Mouse (Mus musculus): ENCODE measurements at regions not wholly inside any gene's neighbourhood (a gene's known extent, or its start where the extent isn't known, plus 50 kb on each side); places are given as distances from the start of the nearest gene placed in this dataset.

DNA sequence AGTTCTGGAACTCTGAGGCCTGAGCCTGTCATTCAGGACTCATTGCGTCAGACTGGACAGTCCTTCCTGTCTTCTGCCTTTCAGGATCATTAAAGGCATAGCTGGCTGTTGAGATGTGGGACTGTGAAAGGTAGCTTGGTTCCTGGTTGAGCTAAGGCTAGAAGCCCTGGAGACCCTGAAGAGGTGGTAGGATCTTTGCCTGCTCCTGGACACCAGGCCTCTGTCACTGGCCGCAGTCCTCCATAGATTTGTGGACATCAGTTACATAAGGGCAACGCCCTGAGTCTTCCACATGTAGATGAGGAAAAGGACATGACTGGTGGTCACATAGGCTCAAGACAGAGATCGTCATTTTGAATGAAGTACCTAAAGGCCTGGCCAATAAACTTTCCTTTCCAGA is 127.9 kb downstream of the Opa1 start:
- CTCF ChIA-PET = no interaction called here

DNA sequence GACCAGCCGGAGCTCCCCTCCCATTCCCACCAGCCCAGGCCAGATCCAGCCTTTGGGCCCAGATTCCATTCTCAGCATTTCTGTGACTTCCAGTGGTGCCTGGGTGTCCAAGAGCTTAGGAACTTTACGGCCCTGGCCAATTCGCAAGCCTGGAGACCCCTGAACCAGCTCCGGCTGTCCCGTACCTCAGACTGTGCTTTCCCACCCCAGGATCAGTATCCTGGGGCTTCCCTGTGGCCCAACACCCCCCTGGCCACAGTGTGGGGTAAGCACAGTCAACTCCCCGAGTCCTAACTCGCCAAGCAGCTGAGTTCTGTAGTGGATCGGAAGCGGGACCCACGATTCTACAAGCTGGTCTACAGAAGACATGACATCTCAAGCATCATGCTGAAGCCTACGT is 128.5 kb downstream of the Opa1 start:
- CTCF ChIA-PET = no interaction called here

DNA sequence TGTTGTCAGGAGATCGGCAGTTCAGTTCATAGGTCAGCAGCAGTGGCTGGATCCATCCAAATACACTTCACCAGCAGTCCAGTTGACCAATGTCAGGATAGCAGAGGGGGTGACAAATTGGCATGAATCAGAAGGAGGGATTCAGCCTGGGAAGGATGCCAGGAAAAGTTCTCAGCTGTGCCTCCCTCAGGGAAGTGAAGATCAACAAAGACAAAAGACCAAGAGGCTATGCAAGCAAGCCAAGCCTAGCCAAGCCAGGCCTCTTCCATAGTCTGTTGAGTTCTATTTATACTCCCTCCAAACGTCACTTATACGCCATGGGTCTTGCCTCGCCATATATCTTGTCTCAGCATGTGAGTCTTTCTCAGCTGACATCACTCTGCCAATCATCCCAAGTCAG is 129.9 kb downstream of the Opa1 start:
- CTCF ChIA-PET = interaction anchor here (0.7 kb wide), 1 partner anchor 1808 kb away, joined by 6 read pairs; no protein-coding TSS in a partner anchor

DNA sequence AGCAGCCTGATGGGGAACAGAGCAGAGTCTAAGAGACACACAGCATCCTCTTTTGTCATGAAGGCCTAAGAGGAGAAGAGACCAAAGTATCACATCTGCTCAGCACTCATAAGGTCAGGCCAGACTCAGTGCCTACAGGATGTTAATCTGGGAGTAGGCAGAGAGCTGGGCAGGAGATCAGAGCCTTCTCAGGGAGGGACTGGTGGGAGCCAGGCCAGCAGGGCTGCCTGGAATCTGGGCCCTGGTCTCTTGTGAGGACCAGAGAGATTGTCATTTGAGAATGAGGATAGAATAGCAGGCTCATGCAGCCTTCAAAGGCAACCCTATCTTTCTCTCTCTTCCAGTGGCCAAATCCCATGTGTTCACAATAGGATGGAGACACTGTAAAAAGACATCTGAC is 132.3 kb downstream of the Opa1 start:
- CTCF ChIA-PET = no interaction called here

DNA sequence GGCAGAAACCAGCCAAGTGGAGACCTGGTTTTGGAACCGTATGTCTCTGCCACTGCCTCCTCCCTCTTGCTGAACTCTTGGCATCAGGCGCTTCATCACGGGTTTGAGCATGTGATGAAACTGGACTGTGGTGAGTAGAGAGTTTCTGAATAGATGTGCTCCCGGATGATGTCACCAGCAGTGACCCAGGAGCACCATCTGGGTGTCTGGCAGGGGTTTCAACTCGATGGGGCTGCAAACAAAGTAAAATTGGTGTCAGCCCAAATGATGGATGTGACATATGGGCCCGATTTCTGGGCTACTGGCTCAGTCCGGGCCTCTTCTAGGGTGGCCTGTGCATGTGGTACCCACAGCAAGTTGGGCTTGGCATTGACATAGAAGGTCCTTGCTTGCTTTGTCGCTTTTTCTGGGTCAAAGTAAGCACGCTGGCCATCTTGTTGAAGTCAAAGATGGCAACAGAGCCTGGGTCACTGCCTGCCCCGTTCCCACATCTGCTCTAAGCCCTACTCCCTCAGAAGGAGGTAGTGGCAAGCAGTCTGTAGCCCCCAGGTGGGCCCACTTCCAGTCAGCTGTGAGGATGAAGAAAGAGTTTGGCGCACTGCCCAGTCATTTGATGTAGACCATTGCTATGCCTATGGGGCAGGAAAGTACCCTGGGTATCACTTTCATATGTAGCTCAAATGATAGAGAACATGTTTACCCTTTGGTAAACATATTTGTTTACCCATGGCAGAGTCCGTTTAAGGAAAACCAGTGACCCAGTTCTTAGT is 133.0 kb downstream of the Opa1 start:
- CTCF ChIA-PET = no interaction called here

DNA sequence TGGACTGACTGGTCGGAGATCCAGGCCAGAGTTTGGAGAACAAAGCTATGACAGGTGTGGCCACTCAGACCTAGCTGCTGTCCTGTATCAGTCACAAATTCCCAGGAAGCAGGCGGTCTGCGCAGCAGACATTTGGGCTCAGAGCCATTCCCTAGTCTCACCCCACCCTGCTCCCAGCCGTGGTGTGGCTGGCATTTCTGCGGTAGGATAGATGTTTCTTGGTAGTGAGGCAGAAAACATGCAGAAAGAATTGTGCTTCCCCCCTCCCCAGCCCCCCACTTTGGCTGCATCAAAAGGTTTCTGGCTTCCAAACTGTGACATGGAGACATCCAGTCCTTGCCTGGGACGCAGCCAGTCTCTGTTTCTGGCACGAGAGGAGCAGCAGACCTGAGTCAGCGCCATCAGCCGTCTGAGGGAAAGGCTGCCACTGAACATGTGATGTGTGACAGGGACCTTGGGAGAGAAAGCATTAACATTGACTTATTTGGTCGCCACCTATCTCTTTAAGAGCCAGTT is 135.5 kb downstream of the Opa1 start:
- CTCF ChIA-PET = no interaction called here

DNA sequence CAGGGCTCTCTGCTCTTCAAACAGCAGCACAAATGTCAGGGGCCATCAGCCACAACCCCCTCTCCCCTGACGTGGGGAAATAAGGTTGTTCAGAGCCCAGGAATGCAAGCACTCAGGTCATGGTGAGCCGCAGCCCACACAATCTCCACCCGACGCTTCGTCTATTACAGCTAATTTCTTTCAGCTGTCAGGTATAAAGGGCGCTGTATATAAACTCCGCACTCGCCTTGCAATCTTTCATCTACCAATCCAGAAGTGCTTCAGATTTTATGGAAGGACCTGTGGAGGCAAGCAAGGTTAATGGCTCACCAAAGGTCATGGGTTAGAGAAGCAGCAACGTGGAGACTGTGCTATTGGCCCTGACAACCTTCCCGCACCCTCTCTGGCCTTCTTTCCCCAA is 139.8 kb downstream of the Opa1 start:
- CTCF ChIA-PET = no interaction called here

DNA sequence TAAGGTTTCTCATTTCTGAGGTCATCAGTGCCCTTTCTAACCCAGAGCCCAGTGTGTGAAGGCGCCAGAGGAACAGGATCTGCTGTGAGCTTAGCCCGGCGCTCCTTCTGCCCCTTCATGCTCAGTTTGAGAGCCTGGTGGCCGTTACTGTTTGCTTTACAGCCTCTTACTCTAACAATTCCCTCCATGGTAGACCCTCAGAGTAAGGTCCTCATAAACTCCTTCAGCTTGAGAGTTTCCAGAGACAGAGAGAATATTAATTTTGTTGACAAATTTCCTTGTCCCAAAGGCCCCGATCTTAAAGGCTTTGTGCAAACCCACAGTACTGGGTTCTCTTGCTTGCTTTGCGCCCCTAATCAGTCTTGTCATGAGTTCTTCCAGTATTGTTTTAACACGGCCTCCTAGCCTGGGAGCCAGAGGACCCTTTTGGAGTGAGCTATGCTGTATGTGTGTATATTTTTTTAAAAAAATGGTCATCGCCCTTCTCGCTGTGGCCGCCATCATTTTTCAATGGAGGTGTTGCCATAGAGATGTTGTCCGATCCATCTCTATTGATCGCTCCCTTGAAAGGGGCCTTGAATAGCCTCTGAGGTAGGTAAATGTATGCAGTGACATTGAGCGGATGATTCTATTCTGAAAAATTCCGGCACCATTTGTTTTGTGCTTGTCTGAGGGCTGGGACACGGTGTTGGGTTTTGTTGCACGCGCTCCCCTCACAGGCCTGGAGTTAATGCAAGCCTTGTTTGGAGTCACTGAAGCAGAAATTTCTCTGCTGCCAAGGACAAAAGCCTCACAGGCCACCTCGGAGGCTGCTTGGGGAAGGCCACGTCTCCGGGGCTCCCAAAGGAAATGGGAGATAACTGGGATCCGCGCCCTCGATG is 140.7 kb downstream of the Opa1 start:
- CTCF ChIA-PET = no interaction called here

DNA sequence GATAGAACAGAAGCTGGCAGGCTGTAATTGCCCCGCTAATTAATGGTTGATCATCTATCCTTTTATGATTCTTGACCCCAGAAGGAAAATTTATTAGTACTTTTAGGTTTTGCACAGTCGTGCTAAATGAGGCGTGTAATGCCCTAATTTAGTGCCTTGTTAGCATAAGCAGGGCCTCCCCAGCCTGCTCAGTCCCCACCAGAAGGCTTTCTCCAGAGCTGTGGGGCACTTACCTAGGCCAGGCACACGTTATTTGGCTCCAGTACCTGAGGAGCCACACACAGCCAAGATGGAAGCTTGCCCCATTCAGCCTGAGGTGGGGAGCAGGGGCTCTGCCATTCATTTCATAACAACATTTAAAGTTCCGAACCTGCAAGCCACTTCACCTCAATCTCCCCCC is 146.0 kb downstream of the Opa1 start:
- CTCF ChIA-PET = no interaction called here

DNA sequence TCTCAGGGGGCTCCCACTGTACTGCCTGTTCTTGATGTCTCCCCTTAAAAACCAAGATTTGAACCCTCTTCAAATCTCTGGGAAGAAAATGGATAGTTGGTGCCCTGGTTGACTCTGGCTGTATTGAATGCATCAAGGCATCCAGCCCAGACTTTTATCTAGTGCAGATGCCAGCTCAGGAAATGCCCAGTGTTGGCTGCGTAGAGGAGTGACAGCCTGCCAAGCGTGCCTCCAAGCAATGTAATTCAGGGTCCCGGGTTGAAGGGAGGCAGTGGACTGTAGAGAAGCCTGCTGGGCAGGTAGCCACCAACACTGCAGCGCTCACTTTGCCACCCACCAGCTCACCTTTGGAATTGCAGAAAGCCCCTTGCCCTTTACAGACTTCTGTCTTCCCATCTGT is 146.4 kb downstream of the Opa1 start:
- CTCF ChIA-PET = interaction anchor here (0.6 kb wide), 1 partner anchor 509 kb away, joined by 5 read pairs; no protein-coding TSS in a partner anchor

DNA sequence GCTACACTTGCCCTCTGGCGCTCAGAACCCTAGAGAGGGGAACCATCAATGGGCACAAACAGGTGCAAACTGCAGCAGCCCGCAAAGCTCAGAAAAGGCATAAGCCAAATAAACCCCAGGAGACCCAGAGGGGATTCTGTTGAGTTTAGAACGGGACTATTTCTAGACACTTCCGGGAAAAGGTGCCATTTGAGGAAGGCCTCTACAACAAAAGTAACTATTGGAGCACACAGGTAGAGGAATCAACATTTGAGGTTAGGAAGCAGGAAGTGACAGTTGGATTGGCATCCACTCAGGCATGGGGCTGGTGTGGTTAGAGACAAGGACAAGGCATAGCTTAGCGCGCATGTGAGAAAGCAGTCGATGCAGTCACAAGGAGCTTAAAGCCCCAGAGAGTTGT is 148.3 kb downstream of the Opa1 start:
- CTCF ChIA-PET = interaction anchor here (0.6 kb wide), 1 partner anchor 486 kb away, joined by 6 read pairs; no protein-coding TSS in a partner anchor

DNA sequence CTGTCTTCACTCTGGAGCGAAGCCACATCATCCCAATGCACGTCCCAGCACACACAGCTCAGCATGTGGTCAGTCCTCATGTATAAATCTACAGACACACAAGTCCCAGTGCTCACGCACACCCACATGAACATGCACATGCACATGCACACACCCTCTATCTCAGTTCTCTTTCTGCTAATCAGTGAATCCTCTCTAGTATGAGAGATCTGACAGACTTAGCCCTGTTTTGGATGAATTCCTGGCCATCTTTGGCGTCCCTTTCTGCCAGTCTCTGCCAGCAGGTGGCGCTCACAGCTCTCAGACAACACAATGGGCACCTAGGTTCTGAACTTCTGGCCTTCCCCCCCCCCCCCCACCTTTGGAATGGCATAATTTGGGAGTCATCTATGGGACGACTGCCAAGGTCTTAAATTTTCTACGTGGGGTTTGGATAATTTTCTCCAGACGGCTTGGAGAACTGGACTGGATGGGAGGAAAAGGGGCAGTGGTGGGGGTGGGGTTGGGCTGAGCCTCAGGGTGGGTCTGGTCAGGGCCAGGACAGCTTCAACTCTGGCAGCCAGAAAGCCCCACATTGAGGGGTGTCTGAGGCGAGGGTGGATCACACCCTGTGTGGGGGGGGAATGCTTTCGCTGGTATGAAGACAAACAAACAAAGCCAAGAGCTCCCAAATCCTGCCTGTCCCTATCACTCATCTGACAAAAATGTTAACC is 149.8 kb downstream of the Opa1 start:
- CTCF ChIA-PET = interaction anchor here (0.6 to 1.4 kb wide), 5 partner anchors 99 to 672 kb away, joined by 3 to 10 read pairs (median 4); no protein-coding TSS in a partner anchor

DNA sequence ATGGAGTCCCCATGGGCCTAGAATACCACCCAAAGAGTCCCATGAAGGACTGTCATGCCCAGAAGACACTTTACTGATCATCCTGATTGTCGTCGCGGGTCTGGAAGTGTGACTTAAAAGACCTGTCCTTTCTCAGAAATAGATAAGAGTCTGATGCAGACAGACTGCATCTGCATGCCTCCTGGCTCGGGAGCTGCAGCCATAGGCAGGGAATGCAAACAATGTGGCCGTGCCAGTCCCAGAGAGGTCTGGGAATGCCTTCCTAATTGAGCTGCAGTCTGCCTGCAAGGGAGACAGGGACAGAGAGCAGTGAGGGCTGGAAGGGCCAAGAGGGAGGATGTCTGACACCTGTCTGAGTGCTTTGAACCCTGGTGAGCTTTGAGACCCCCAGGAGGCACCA is 150.9 kb downstream of the Opa1 start:
- CTCF ChIA-PET = no interaction called here

DNA sequence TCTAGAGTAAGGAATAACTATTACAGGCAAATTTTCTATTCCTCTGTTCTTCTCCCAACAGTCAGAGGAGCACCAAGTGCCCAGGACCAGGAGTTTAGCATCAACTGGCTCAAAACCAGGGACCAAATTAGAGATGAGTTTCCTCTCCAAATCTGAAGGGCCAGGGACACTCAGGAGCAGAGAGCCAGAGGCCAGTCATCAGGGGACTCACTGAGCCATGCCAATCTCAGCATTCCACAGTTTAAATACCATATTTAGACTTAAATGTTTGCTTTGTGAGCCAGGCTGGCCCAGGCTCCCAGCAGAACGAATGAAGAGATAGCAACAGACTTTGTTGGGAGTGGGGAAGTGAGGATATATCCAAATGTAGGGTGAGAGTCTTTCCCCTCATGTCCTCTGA is 153.8 kb downstream of the Opa1 start:
- CTCF ChIA-PET = no interaction called here

DNA sequence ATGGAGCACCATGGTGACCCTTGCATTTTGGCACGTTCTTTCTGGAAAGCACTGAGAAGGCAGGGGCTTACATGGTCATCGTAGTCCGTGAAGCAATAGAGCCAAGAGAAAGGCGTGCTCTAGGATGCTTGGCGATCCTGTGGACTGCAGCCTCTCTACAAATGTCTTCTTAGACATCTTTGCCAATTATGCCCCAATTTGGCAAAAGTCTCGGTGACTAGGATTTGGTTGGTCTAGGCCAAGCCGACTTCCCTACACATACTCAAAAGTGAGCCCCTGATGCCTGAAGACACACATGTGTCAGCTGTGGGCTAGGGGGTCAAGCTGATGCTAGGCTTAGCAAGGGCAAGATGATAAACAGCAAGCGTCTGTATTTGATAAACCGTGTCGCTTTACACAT is 154.7 kb downstream of the Opa1 start:
- CTCF ChIA-PET = no interaction called here

DNA sequence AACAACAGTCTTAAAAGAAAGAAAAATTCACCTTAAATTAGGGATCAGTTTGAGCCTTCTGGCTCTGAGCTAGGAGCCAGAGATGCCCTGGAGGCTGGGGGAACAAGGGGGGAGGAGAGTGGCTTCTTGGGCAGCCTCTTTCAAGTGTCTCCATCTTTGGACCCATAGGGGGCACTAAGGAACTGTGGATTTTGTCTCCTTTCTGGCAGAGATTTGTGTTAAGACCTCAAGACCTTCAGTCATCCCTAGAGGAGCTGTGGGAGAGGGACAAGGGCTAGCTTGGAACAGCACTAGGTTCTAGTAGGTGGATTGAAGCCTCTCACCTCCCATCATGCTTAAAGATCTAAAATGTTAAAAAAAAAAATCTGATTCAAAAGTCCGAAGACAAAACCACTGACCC is 155.2 kb downstream of the Opa1 start:
- CTCF ChIA-PET = no interaction called here

DNA sequence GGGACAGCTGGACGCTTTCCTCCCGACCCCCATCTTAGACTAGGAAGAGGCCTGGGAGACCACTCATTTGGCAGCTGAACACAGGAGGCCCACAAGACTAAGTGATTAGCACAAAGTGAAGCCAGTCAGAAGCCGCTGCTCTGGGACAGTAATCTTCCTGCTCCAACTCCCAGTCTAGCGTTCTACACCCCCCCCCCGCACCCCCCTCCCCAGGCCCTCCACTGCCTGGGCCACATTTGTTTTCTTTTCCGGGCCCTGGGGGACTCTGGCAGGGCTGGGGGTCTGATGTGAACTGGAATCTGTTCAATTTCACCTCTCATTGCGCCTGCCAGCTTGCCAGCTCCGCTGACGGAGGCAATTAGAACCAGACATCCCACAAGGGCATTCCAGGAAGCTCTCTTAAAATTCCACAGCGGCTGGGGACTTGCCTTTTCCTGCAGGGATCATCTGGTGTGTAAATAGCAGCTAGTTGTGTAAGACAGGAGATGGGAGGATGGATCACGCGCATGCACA is 155.7 kb downstream of the Opa1 start:
- CTCF ChIA-PET = interaction anchor here (0.8 kb wide), 1 partner anchor 300 kb away, joined by 8 read pairs; no protein-coding TSS in a partner anchor

DNA sequence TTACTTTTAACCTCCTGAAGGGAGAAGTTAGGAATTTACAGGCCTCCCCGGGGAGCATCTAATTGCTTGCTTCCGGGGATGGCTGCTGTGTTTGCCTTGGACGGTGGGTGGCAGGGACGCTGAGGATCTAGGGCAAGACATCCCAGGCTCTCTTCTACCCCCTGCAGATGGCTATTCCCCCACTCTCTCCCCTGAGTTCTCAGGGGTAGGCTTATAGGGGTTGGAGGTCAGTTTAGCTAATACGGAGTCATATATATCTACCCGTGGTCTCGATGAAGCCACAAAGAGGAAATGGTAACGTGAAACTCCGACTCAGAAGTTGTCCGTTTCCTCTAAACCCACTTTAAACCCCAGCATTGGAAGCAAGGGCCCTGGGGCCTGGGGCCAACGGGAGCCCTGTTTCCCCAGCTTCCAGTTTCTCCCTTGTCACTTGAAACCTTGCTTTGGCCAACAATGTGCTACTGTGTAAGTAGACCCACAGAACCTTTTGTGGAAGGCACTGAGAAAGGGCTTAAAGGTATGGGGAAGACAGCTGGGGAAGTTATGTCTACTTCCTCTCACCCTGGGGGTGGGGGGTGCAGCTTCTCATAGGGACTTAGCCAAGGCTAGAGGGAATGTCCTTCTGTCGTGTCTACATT is 156.4 kb downstream of the Opa1 start:
- CTCF ChIA-PET = interaction anchor here (0.8 kb wide), 1 partner anchor 300 kb away, joined by 8 read pairs; no protein-coding TSS in a partner anchor

DNA sequence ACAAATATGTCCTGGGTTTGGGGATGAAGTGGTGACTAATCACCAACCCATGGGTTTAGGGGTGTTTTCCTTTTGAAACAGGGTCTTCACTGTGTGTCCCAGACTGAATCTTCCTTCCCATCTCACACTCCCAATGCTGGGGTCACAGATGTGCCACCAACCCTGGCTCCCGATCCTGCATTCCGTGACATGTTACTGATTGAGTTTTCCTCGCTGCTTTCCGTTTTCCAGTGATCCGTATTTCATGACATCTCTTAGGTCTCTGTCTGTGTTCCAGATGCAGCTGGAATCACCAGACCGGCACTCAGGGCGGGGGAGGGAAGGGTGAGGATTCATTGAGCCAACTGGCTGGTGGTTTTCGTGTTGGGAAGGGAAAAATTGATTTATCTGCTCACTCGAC is 157.1 kb downstream of the Opa1 start:
- CTCF ChIA-PET = no interaction called here

DNA sequence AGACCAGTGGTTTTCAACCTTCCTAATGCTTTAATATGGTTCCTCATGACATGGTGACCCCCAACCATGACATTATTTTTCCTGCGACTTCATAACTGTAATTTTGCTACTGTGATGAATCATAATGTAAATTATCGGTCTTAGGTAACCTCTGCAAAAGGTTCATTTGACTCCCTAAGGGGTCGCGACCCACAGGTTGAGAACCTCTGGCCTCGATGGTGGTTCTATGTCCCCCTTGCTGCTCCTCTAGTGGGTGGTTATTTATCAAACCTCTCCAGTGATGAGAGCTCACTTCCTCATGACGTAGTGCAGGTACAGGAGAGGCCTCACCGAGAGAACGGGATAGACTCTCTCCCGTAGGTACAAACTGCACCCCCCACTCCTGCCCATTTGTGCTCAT is 158.9 kb downstream of the Opa1 start:
- CTCF ChIA-PET = no interaction called here

DNA sequence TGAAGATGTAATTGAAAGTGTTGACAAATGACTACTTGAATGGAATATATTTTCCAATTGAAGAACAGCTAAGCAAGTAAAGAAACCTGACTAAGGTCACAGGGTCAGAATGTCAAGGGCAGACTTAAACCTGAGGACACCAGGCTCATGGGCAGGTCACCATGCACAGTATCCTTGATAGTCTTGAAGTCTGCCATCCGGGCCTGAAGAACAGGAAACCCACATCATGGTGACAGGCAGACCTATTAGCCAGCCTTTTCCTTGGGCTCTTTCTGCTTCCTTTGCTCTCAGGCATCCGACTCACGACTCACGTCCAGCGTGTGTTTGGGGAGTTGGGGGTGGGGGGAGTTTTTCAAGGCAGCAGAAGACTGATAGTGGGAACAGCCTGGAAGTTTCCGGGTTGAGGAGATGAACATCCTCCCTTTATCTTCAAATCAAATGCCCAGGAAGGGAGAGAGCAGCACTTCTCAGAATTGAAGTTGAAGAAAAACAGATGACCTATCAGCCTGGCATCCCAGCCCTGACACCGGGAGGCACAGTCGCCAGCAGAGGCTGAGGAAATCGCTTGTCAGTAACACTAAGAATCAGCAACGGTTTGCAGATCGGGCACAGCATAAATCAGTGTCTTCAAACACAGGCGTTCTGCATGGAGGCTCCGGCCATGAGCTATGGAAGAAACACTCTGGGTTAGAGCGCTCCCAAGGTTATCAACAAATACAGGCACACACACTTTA is 163.5 kb downstream of the Opa1 start:
- CTCF ChIA-PET = interaction anchor here (0.8 kb wide), 1 partner anchor 1492 kb away, joined by 3 read pairs; no protein-coding TSS in a partner anchor
